Mouse (Mus musculus): ENCODE measurements around the gene Gm15093.
"Not testable (repeated sequence)": the region's sequence is repeated elsewhere in the genome, so short reads cannot be mapped to it uniquely, and the experiment has no call there.

Gm15093 gene

DNA sequence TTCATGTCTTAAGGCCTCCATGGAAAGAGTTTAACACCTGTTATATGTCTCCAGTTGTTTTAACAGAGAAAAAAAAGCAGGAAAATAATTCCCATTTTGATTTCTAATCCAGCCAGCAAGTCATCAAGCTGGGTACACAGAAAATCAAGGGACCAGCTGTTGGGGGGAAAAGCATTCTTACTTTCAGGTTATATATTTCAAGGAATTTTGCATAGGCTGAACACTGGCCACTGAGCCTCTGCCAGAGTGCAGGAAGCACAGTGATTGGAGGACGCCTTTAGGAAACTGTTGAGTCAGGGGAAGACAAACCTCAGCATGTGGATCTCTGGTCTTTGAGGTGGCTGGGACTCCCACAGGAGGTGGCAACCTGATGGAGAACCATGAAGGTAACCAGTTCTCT is at the start of gene Gm15093:
Gene Gm15093 (plus strand): TSS at position 301 of the 400 bp plus-strand sequence.
- not testable (repeated sequence) for DNase-seq (ENCODE audit: low spot score)
